Mouse (Mus musculus) ES-E14 (cell line): ENCODE results near the gene Rapgef6. TPM values are rescaled to one million over a fixed set of nuclear protein-coding genes. Genes with fewer than 3 reads are reported as not detected.

Experiments
- DNase-seq: peaks from one replicate; pipeline ENCODE4 v3.0.0-alpha.2; 2013; ENCODE audit warnings: low read depth, low spot score
- H3K27ac ChIP-seq: 2 replicates; pipeline ENCODE4 v1.5.1; 2012; ENCODE audit warnings: low read depth, mild to moderate bottlenecking, low read length, moderate library complexity, mixed read lengths; ENCODE audit not compliant: poor library complexity, insufficient read depth, severe bottlenecking
- H3K36me3 ChIP-seq: 2 replicates; pipeline ENCODE4 v1.6.1; 2012; ENCODE audit warnings: mild to moderate bottlenecking, low read length, moderate library complexity, mixed read lengths; ENCODE audit not compliant: control insufficient read depth, poor library complexity, insufficient read depth, severe bottlenecking
- H3K4me1 ChIP-seq, 2 experiments: fragments of 150-350 bp in 1 of 2; sonication (generic) in 1 of 2; 2 replicates each; pipeline ENCODE4 v1.6.1; 2012; ENCODE audit warnings: low read length in 2 of 2, mild to moderate bottlenecking in 1 of 2, mixed read lengths in 1 of 2; ENCODE audit not compliant: control insufficient read depth in 2 of 2, insufficient read depth in 2 of 2, poor library complexity in 1 of 2
- H3K4me3 ChIP-seq, 2 experiments: fragments of 150-350 bp in 1 of 2; sonication (generic) in 1 of 2; 2 replicates each; pipeline ENCODE4 v1.5.1; 2012; ENCODE audit warnings: low read length in 2 of 2, low read depth in 1 of 2, mild to moderate bottlenecking in 1 of 2, mixed read lengths in 1 of 2; ENCODE audit not compliant: insufficient read depth in 1 of 2, poor library complexity in 1 of 2, severe bottlenecking in 1 of 2
- H3K9ac ChIP-seq: 2 replicates; pipeline ENCODE4 v1.6.1; 2012; ENCODE audit warnings: low read depth, mild to moderate bottlenecking, low read length, mixed read lengths; ENCODE audit not compliant: poor library complexity, insufficient read depth, severe bottlenecking
- H3K9me3 ChIP-seq: fragments of 150-350 bp; sonication (generic); 2 replicates; pipeline ENCODE4 v1.6.1; 2012; ENCODE audit warnings: low read depth, mild to moderate bottlenecking, low read length; ENCODE audit not compliant: control insufficient read depth, insufficient read depth
- CHD2 ChIP-seq: IDR thresholded peaks from 2 replicates; pipeline ENCODE4 v1.6.1; 2014; ENCODE audit warnings: mild to moderate bottlenecking, low read depth, low read length, inconsistent platforms
- HCFC1 ChIP-seq: IDR thresholded peaks from 2 replicates; pipeline ENCODE4 v1.6.1; 2012; ENCODE audit warnings: low read length, inconsistent platforms, borderline replicate concordance; ENCODE audit not compliant: insufficient read depth
- MAFK ChIP-seq: IDR thresholded peaks from 2 replicates; pipeline ENCODE4 v1.6.1; 2014; ENCODE audit warnings: mild to moderate bottlenecking, low read depth, low read length, inconsistent platforms; ENCODE audit not compliant: insufficient read depth
- ZC3H11A ChIP-seq: IDR thresholded peaks from 2 replicates; pipeline ENCODE4 v1.6.1; 2012; ENCODE audit warnings: low read depth, mild to moderate bottlenecking, inconsistent platforms, low read length, borderline replicate concordance
- ZNF384 ChIP-seq: IDR thresholded peaks from 2 replicates; pipeline ENCODE4 v1.6.1; 2012; ENCODE audit warnings: low read depth, low read length, inconsistent platforms
- in situ Hi-C, 2 experiments: fragments of 600-800 bp; cut with MboI; formaldehyde crosslinking; loops; one replicate each; pipeline ENCODE4 v1.15.1; 2025; ENCODE audit warnings: low sequenced_read_pairs in 2 of 2, inconsistent platforms in 1 of 2; ENCODE audit not compliant: unreplicated experiment in 2 of 2
- total RNA-seq: library from RNA; depleted of rRNA; stranded (reverse); fragments of 300-350 nt; gene quantifications from 2 replicates; pipeline ENCODE4 v1.2.3, GENCODE M21; 2012

Rapgef6 gene
- total RNA-seq, 1 experiment: 28.5 TPM

DNA sequence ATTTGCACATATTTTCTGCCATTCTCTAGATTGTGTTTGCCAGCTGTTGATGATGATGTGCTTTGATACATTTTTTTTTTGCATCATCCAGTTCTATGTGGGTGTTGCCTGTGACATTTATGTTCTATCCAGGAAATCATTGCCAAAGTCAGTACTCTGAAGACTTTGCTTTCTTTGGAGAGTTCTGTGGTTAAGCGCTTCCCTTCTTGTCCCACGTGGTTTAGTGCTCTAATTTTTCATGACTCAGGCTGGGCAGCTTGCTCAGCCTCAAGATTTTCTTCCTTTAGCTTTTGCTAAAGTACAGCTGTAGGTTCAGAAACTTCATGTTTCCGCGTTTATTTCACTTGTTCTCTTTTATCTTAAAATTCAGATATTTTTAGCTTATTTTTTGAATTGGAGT, 30.1 kb upstream of the Rapgef6 start:
- Histone ChIP-seq H3K9ac (no peak overlapping the region), H3K4me3 (no peak overlapping the region), H3K27ac (no peak overlapping the region), H3K9me3 (no peaks in the 10 kb centered on the region), H3K36me3 (no peaks in the 10 kb centered on the region; the same call in 1 of the 2 replicates), H3K4me1 (no peaks in the 10 kb centered on the region)
- TF ChIP-seq CHD2: no peak
- TF ChIP-seq ZNF384: no peak
- no peak for TF ChIP-seq MAFK
- TF ChIP-seq ZC3H11A: no peak
- no peak for TF ChIP-seq HCFC1
- in situ Hi-C loops: no loop called here
- DNase-seq: no peak

DNA sequence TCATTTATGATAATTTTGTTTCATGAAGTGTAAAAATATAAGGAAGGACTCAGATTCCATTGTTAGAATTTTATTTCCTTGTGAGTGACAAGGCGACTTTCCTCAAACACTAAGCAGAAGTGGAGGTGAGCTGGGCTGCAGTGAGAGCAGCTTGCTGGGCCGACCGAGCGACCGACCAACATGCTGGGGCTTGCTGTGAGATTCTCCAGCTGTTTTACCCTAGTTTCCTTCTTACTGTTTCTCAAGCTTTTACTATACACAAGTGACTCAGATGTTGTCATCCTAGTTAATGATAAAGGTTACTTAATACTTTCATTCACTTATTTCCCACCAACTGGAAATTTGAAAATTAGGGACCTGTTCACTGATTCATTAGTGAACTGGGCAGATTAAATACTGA, 22.8 kb upstream of the Rapgef6 start:
- in situ Hi-C loops: no loop called here
- no peak for DNase-seq
- H3K4me3 ChIP-seq: no peak overlapping the region
- H3K9me3 ChIP-seq: no peaks in the 10 kb centered on the region
- no peaks in the 10 kb centered on the region for H3K4me1 ChIP-seq
- H3K36me3 ChIP-seq: peaks cover 4% of the 10 kb centered on the region; the same call in 1 of the 2 replicates
- TF ChIP-seq CHD2 (no peak), ZC3H11A (no peak), MAFK (no peak), ZNF384 (no peak), HCFC1 (no peak)
- no peak overlapping the region for H3K9ac ChIP-seq
- no peak overlapping the region for H3K27ac ChIP-seq

DNA sequence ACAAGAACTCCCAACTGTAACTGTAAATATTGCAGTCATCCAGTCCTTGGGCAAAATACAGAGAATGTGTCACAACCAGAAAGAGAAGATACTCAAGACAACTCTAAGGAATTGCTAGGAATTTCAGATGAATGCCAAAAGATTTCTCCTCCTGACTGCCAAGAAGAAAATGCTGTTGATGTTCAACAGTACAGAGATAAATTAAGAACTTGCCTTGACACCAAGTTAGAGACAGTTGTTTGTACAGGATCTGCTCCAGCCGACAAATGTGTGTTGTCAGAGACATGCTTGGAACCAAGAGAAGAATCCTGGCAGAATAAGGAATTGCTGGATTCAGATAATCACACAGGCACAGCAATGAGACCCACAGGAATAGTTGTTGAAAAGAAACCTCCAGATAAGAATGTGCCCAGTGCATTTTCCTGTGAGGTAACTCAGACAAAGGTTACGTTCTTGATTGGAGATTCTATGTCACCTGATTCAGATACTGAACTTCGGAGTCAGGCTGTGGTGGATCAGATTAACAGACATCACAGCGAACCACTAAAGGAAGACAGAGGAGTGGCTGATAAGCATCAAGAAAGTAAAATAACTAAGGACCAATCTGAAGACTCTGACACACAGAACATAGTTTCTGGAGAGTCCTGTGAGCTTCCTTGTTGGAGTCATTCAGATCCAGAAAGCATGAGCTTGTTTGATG, 20.0 kb upstream of the Rapgef6 start:
- Histone ChIP-seq H3K4me3 (no peak overlapping the region), H3K9me3 (no peaks in the 10 kb centered on the region), H3K27ac (no peak overlapping the region), H3K4me1 (no peaks in the 10 kb centered on the region), H3K9ac (no peak overlapping the region), H3K36me3 (peaks cover 4% of the 10 kb centered on the region; the same call in 1 of the 2 replicates)
- TF ChIP-seq HCFC1 (no peak), ZNF384 (no peak), CHD2 (no peak), ZC3H11A (no peak), MAFK (no peak)
- no peak for DNase-seq
- in situ Hi-C loops: no loop called here

DNA sequence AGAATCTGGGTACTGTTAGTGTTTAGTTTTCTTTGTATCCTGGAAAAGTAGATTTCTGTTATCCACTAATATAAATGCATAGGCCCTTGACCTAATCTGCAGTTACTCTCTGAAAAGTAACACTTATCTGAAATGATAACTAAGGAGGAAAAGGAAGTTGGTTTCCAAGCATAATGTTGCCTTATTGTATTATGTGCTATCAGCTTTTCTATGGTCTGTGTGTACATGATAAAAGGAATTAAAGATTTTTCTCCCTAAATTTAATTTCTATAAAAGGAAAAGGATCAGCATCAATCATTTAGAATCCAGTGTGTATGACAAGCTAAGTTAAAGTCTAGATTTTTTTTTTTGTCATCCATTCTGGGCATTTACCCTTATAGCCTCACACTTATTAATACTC, 9.1 kb upstream of the Rapgef6 start:
- Histone ChIP-seq H3K9me3 (no peaks in the 10 kb centered on the region), H3K36me3 (no peaks in the 10 kb centered on the region), H3K27ac (no peak overlapping the region), H3K4me1 (no peaks in the 10 kb centered on the region), H3K4me3 (no peak overlapping the region), H3K9ac (no peak overlapping the region)
- no peak for DNase-seq
- TF ChIP-seq HCFC1: no peak
- TF ChIP-seq ZNF384: no peak
- TF ChIP-seq ZC3H11A: no peak
- no peak for TF ChIP-seq MAFK
- TF ChIP-seq CHD2: no peak
- in situ Hi-C loops: no loop called here
